Mouse (Mus musculus) heart, embryonic 10.5 days (tissue): ENCODE measurements around the gene Thap7. TPM values are rescaled to one million over a fixed set of nuclear protein-coding genes. Genes with fewer than 3 reads are reported as not detected.
"Not testable (repeated sequence)": the region's sequence is repeated elsewhere in the genome, so short reads cannot be mapped to it uniquely, and the experiment has no call there.

ENCODE experiments used
- DNase-seq: peaks from one replicate; pipeline ENCODE4 v3.0.0-alpha.2; 2017; ENCODE audit warnings: low spot score
- H3K27ac ChIP-seq: fragments of 300-500 bp; sonication (generic); 2 replicates; pipeline ENCODE4 v1.5.1; 2016; ENCODE audit warnings: mild to moderate bottlenecking
- H3K27me3 ChIP-seq: fragments of 300-500 bp; sonication (generic); 2 replicates; pipeline ENCODE4 v1.6.1; 2016; ENCODE audit warnings: mild to moderate bottlenecking; ENCODE audit not compliant: poor library complexity, insufficient read depth, severe bottlenecking
- H3K36me3 ChIP-seq: fragments of 300-500 bp; sonication (generic); 2 replicates; pipeline ENCODE4 v1.6.1; 2016; ENCODE audit warnings: mild to moderate bottlenecking, moderate library complexity
- H3K4me1 ChIP-seq: fragments of 300-500 bp; sonication (generic); 2 replicates; pipeline ENCODE4 v1.6.1; 2016; ENCODE audit warnings: mild to moderate bottlenecking
- H3K4me3 ChIP-seq: fragments of 300-500 bp; sonication (generic); 2 replicates; pipeline ENCODE4 v1.5.1; 2016; ENCODE audit warnings: mild to moderate bottlenecking, moderate library complexity
- H3K9me3 ChIP-seq: fragments of 300-500 bp; sonication (generic); 2 replicates; pipeline ENCODE4 v1.6.1; 2016; ENCODE audit warnings: mild to moderate bottlenecking, moderate library complexity
- WGBS: fragments of 180-500 bp; shearing (Covaris S2); methylation state at CpG from one replicate; pipeline ENCODE4 v1.1.7; 2016; 5-methylcytosine and 5-hydroxymethylcytosine counted together
- polyA plus RNA-seq: library from polyadenylated mRNA; unstranded; fragments of >200 nt; fragmentation: Nextera tagmentation; extraction: Ambion mirVana; gene quantifications from 2 replicates; pipeline ENCODE4 v1.2.1, GENCODE M21; 2016

Thap7 gene
- polyA plus RNA-seq, 1 experiment from 2014 or later: 48.4 TPM

- peaks cover 13% of the 10 kb centered on the region for H3K4me1 ChIP-seq
- H3K9me3 ChIP-seq: no peaks in the 10 kb centered on the region
- H3K4me3 ChIP-seq: no peak overlapping the region
- H3K36me3 ChIP-seq: peaks cover 83% of the 10 kb centered on the region
- 88% methylated on average over 3 of the region's 3 CpGs for WGBS
- no peak for DNase-seq
- no peaks in the 10 kb centered on the region for H3K27me3 ChIP-seq
- H3K27ac ChIP-seq: no peak overlapping the region
These were observed 5.4 kb downstream of the Thap7 start for GRCm38 (mm10) chr16:17525524-17525923.

DNA sequence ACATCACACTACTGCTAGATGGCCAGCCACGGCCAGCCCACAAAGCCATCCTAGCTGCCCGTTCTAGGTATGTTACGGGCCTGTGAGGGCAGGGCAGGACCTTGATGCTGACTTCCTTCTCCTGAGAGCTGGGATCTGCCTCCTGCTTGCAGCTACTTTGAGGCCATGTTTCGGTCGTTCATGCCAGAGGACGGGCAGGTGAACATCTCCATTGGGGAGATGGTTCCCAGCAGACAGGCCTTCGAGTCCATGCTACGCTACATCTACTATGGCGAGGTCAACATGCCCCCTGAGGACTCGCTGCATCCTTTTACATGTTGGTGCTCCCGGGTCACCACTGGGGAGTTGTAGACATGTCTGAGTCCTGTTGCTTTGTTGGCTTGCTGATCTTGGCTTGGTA lies 6.8 kb downstream of the Thap7 start:
- Histone ChIP-seq H3K4me3 (no peak overlapping the region), H3K4me1 (peaks cover 3% of the 10 kb centered on the region; the same call in 1 of the 2 replicates), H3K9me3 (no peaks in the 10 kb centered on the region), H3K27ac (no peak overlapping the region), H3K27me3 (no peaks in the 10 kb centered on the region), H3K36me3 (peaks cover 97% of the 10 kb centered on the region)
- WGBS: 91% methylated on average over 11 of the region's 11 CpGs
- no peak for DNase-seq

- WGBS: 80% methylated on average over 2 of the region's 2 CpGs
- Histone ChIP-seq H3K4me1 (no peaks in the 10 kb centered on the region), H3K9me3 (no peaks in the 10 kb centered on the region), H3K4me3 (no peak overlapping the region), H3K27me3 (no peaks in the 10 kb centered on the region), H3K27ac (no peak overlapping the region), H3K36me3 (peaks cover 97% of the 10 kb centered on the region)
- DNase-seq: no peak
These were observed 12.0 kb downstream of the Thap7 start for GRCm38 (mm10) chr16:17518910-17519309.

GRCm38 (mm10) chr16:17511431-17511830 lies 19.5 kb downstream of the Thap7 start:
- Histone ChIP-seq H3K9me3 (no peaks in the 10 kb centered on the region), H3K36me3 (peaks cover 53% of the 10 kb centered on the region), H3K27ac (no peak overlapping the region), H3K27me3 (no peaks in the 10 kb centered on the region), H3K4me3 (no peak overlapping the region), H3K4me1 (peaks cover 13% of the 10 kb centered on the region)
- no peak for DNase-seq
- 90% methylated on average over 4 of the region's 4 CpGs for WGBS

- Histone ChIP-seq H3K4me3 (no peak overlapping the region), H3K36me3 (peaks cover 46% of the 10 kb centered on the region), H3K27ac (no peak overlapping the region), H3K9me3 (no peaks in the 10 kb centered on the region), H3K4me1 (peaks cover 13% of the 10 kb centered on the region), H3K27me3 (0 out of 2 replicates have a peak, but pooled peaks cover 2% of the 10 kb centered on the region)
- DNase-seq: no peak
- WGBS: 60% methylated on average over 2 of the region's 2 CpGs
These were observed 20.2 kb downstream of the Thap7 start for GRCm38 (mm10) chr16:17510686-17511085.

- Histone ChIP-seq H3K27ac (no peak overlapping the region), H3K4me3 (no peak overlapping the region), H3K27me3 (0 out of 2 replicates have a peak, but pooled peaks cover 8% of the 10 kb centered on the region), H3K9me3 (no peaks in the 10 kb centered on the region), H3K36me3 (peaks cover 41% of the 10 kb centered on the region), H3K4me1 (peaks cover 13% of the 10 kb centered on the region)
- 96% methylated on average over 2 of the region's 2 CpGs for WGBS
- DNase-seq: no peak
These were observed 20.8 kb downstream of the Thap7 start for GRCm38 (mm10) chr16:17510143-17510542.

- 13% methylated on average over 9 of the region's 9 CpGs for WGBS
- DNase-seq: no peak
- peaks cover 32% of the 10 kb centered on the region for H3K36me3 ChIP-seq
- peaks cover 13% of the 10 kb centered on the region; the same call in 1 of the 2 replicates for H3K27me3 ChIP-seq
- H3K4me1 ChIP-seq: peaks cover 13% of the 10 kb centered on the region
- peak overlapping the region; percentile 95 for H3K27ac ChIP-seq
- H3K9me3 ChIP-seq: no peaks in the 10 kb centered on the region
- H3K4me3 ChIP-seq: peak overlapping the region; percentile 86
These were observed 21.7 kb downstream of the Thap7 start for GRCm38 (mm10) chr16:17509240-17509597.

GRCm38 (mm10) chr16:17508546-17509239 lies 22.2 kb downstream of the Thap7 start, which contains the start of gene Lztr1:
Gene Lztr1, plus strand, starts transcription at chr16:17508688.
- H3K4me3 ChIP-seq: peak within 1 kb of the TSS; percentile 86

GRCm38 (mm10) chr16:17508031-17508430 lies 22.9 kb downstream of the Thap7 start:
- Histone ChIP-seq H3K36me3 (peaks cover 20% of the 10 kb centered on the region), H3K27ac (peak overlapping the region; percentile 95), H3K4me1 (peaks cover 13% of the 10 kb centered on the region), H3K4me3 (peak overlapping the region; percentile 86), H3K27me3 (peaks cover 22% of the 10 kb centered on the region; the same call in 1 of the 2 replicates)
- not testable (repeated sequence) for H3K9me3 ChIP-seq, DNase-seq
- WGBS: 30% methylated on average over 3 of the region's 3 CpGs

More at GRCm38 (mm10) chr16:17508546-17509239, 22.2 kb downstream of the Thap7 start, which contains the start of gene Lztr1:
- under 1% methylated on average over 50 of the region's 50 CpGs for WGBS
- DNase-seq: peak; percentile 97
- peaks cover 13% of the 10 kb centered on the region for H3K4me1 ChIP-seq
- H3K36me3 ChIP-seq: peaks cover 27% of the 10 kb centered on the region
- peak within 1 kb of the TSS; percentile 95 for H3K27ac ChIP-seq
- no peaks in the 10 kb centered on the region for H3K9me3 ChIP-seq
- H3K27me3 ChIP-seq: peaks cover 15% of the 10 kb centered on the region; the same call in 1 of the 2 replicates

DNA sequence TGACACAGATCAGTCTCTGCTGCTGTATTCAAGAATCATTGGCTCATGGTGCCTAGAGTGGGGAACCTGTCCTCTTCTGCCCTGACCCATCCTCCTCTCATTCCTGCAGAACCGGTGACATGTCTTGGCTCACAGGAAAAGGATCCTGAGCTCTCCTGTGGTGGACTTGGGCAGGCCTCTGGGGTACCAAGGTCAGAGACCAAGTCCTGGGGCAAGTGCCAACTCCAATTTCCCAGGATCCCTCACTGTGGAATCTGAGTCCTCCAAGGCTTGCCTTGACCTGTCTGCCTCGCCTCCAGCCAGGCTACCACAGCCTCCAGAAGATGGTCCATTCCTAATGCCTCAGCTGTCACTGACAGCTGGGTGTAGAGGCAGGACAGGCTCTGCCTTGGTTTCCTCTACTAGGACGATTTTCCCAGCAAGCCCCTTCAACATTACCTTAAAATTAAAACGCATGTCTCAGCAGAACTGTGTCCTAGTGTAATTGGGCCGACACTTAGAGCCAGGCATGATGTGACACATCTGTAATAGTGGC lies 23.9 kb downstream of the Thap7 start:
- no peak for DNase-seq
- no peaks in the 10 kb centered on the region for H3K9me3 ChIP-seq
- 81% methylated on average over 5 of the region's 5 CpGs for WGBS
- H3K4me3 ChIP-seq: no peak overlapping the region
- no peak overlapping the region for H3K27ac ChIP-seq
- H3K4me1 ChIP-seq: peaks cover 20% of the 10 kb centered on the region
- H3K27me3 ChIP-seq: peaks cover 22% of the 10 kb centered on the region; the same call in 1 of the 2 replicates
- H3K36me3 ChIP-seq: peaks cover 11% of the 10 kb centered on the region

DNA sequence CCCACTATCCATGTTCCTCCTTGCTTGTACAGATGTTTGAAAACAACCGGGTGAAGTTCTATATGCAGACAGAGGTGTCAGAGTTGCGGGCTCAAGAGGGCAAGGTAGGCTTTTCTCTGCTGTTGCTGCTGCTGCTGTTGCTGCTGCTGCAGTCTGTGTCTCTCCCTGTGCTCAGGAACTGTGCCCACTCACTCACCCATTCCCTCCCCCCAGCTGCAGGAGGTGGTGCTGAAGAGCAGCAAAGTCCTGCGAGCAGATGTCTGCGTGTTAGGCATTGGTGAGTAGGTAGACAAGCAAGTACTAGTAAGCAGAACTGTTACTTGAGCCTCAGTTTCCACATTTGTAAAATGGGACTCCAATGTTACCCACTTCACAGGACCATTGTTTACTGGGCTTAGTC lies 28.3 kb downstream of the Thap7 start:
- Histone ChIP-seq H3K4me1 (peaks cover 17% of the 10 kb centered on the region), H3K27me3 (peaks cover 22% of the 10 kb centered on the region; the same call in 1 of the 2 replicates), H3K36me3 (no peaks in the 10 kb centered on the region), H3K4me3 (no peak overlapping the region), H3K9me3 (no peaks in the 10 kb centered on the region), H3K27ac (peak overlapping the region; percentile 47)
- 57% methylated on average over 4 of the region's 4 CpGs for WGBS
- DNase-seq: no peak

DNA sequence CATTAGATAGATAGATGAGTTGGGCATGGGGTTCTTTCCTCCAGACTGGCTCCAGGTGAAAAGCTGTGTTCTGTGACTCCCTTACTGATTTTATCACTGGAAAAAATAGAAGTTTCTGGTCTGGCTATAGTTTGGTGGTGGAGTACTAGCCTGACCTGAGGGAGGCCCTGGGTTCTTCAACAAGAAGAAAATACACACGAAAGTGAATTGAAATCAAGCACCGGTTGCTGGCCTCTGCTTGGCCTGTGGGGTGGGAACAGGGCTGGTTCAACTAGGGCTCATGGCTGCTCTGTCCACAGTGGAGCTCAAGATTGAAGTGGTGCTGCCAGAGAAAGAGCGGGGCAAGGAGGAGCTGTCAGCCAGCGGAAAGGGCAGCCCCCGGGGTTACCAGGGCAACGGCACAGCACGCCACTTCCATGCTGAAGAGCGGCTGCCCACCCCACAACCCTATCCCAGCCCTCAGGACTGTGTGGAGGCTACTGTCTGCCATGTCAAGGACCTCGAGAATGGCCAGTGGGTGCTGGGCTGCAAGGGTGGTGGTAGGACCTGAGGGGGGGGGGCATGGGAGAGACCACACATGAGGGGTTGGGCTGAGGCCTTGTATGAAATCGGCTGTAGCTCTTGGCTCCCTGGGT lies 31.6 kb downstream of the Thap7 start:
- H3K4me3 ChIP-seq: no peak overlapping the region
- no peak overlapping the region for H3K27ac ChIP-seq
- peaks cover 23% of the 10 kb centered on the region for H3K4me1 ChIP-seq
- no peak for DNase-seq
- no peaks in the 10 kb centered on the region for H3K9me3 ChIP-seq
- H3K27me3 ChIP-seq: 0 out of 2 replicates have a peak, but pooled peaks cover 8% of the 10 kb centered on the region
- 36% methylated on average over 10 of the region's 10 CpGs for WGBS
- H3K36me3 ChIP-seq: no peaks in the 10 kb centered on the region
